ENCODE assay signal across 8 mouse cellular contexts in genomic region chr12:83687934-83688315, GRCm38 (mm10). TPM values are rescaled to one million over a fixed set of nuclear protein-coding genes. Genes with fewer than 3 reads are reported as not detected.
DNase-seq lines count a peak whose midpoint lies in the region; ATAC-seq and TF ChIP-seq lines count a peak whose summit lies in the region.

TSS of gene Psen1 (plus strand) at chr12:83688152.

- no peaks in the 10 kb centered on the region for H3K9me3 ChIP-seq in hindbrain, embryonic 10.5 days
- no peaks in the 10 kb centered on the region for H3K9me3 ChIP-seq in lung, postnatal 0 days (ENCODE audit: low read length)

- TF ChIP-seq EP300 in lung, postnatal 0 days (IDR thresholded peaks at IDR 0.05) = no peak

- peaks cover 26% of the 10 kb centered on the region for H3K4me1 ChIP-seq in hindbrain, embryonic 10.5 days (replicated peaks)
- H3K4me1 ChIP-seq in lung, postnatal 0 days (ENCODE audit: insufficient read depth, low read depth, low read length) = no peaks in the 10 kb centered on the region; the same call in 1 of the 2 replicates

- H3K36me3 ChIP-seq in hindbrain, embryonic 10.5 days = peaks cover 26% of the 10 kb centered on the region
- no peaks in the 10 kb centered on the region for H3K36me3 ChIP-seq in lung, postnatal 0 days (ENCODE audit: insufficient read depth, low read length)

- H3K4me3 ChIP-seq in hindbrain, embryonic 10.5 days = peak within 1 kb of the TSS; percentile 98
- peak within 1 kb of the TSS; percentile 92 for H3K4me3 ChIP-seq in lung, postnatal 0 days (ENCODE audit: low read depth, low read length)

- WGBS in hindbrain, embryonic 10.5 days = under 1% methylated on average over 38 of the region's 38 CpGs
- WGBS in lung, postnatal 0 days = under 1% methylated on average over 29 of the region's 38 CpGs

- H3K4me2 ChIP-seq in lung, postnatal 0 days (replicated peaks; ENCODE audit: low read depth, low read length) = peak within 1 kb of the TSS; percentile 62

- TF ChIP-seq CTCF in lung, postnatal 0 days (IDR thresholded peaks at IDR 0.05) = 0 out of 2 replicates have a peak, but pooled peaks have one; percentile 13

- ATAC-seq in frontal cortex, adult (ENCODE audit: low TSS enrichment) = peak; percentile 93
- peak; percentile 98 for ATAC-seq in lung, postnatal 0 days

- H3K27me3 ChIP-seq in hindbrain, embryonic 10.5 days (ENCODE audit: insufficient read depth, poor library complexity, severe bottlenecking) = no peaks in the 10 kb centered on the region
- no peaks in the 10 kb centered on the region for H3K27me3 ChIP-seq in lung, postnatal 0 days (replicated peaks; ENCODE audit: insufficient read depth, low read length)

- H3K9ac ChIP-seq in lung, postnatal 0 days (replicated peaks; ENCODE audit: low read depth) = peak within 1 kb of the TSS; percentile 87

- DNase-seq in MEL-GATA-1-ER (ENCODE audit: extremely low read depth, low read depth) = peak; percentile 76
- peak; percentile 89 for DNase-seq in cerebellum, adult 8-10 months
- DNase-seq in hindbrain, embryonic 10.5 days (ENCODE audit: low spot score) = peak; percentile 95
- DNase-seq in layer of hippocampus, adult 9-11 months = peak; percentile 92
- DNase-seq in lung, postnatal 0 days (ENCODE audit: low spot score) = peak; percentile 96
- DNase-seq in ovary, postnatal 14 days (ENCODE audit: low spot score) = peak; percentile 88
- peak; percentile 95 for DNase-seq in thymus, postnatal 14 days

- H3K27ac ChIP-seq in hindbrain, embryonic 10.5 days = peak within 1 kb of the TSS; percentile 98
- H3K27ac ChIP-seq in lung, postnatal 0 days (ENCODE audit: low read length) = peak within 1 kb of the TSS; percentile 95

RNA-seq across cellular contexts. Expression of gene Psen1, which starts in this region (rescaled TPM):
- polyA plus RNA-seq in hindbrain, embryonic 10.5 days (2016; fragmentation: Nextera tagmentation; extraction: Ambion mirVana) = 68.0 and 70.4 TPM in 2 replicates
- 39.7 and 40.6 TPM in 2 replicates for polyA plus RNA-seq in lung, postnatal 0 days (2015; fragmentation: Nextera tagmentation; extraction: Ambion mirVana)

Comparison
In these comparisons a context has a peak if more than half of its experiments do, and no peak if none do; other contexts are left out.
1. Peak in every context shown above with its lines: DNase-seq, ATAC-seq, H3K4me3 ChIP-seq and H3K27ac ChIP-seq.